In genomic region chr2:118755407-118755806, GRCm38 (mm10) we compare ENCODE assay signal across 25 mouse cellular contexts. TPM values are rescaled to one million over a fixed set of nuclear protein-coding genes. Genes with fewer than 3 reads are reported as not detected.
"Had no signal": no experiment of that assay in that cellular context is flagged by ENCODE, and none has a peak within 500 bp of the region (broad histone marks: within the 10 kb centered on the region; RNA-seq: fewer than 3 reads in every experiment).

No protein-coding gene starts in this region.

- DNase-seq: kidney, adult 18-20 months; kidney, adult 9 months; kidney, postnatal 14 days; layer of hippocampus, adult 9-11 months; left cerebral cortex, postnatal 4 days; lung, postnatal 14 days; midbrain, embryonic 14.5 days; right cerebral cortex, postnatal 14 days; right cerebral cortex, postnatal 4 days; thymus, adult 2 months; thymus, postnatal 14 days; thymus, postnatal 4 days had no signal

- H3K27me3 ChIP-seq: neural tube, embryonic 15.5 days had no signal

- H3K27ac ChIP-seq: left cerebral cortex, adult 2 months; limb, embryonic 12.5 days; limb, embryonic 15.5 days; liver, embryonic 12.5 days; midbrain, embryonic 10.5 days; neural tube, embryonic 12.5 days; neural tube, embryonic 15.5 days; stomach, postnatal 0 days had no signal

- H3K4me3 ChIP-seq: left cerebral cortex, adult 2 months; limb, embryonic 12.5 days; limb, embryonic 15.5 days; liver, embryonic 12.5 days; midbrain, embryonic 10.5 days; neural tube, embryonic 12.5 days; neural tube, embryonic 15.5 days had no signal

- ATAC-seq: liver, embryonic 12.5 days had no signal

- H3K36me3 ChIP-seq: limb, embryonic 12.5 days; limb, embryonic 15.5 days; neural tube, embryonic 12.5 days; neural tube, embryonic 15.5 days had no signal

- H3K9me3 ChIP-seq: limb, embryonic 12.5 days; limb, embryonic 15.5 days; liver, embryonic 12.5 days; midbrain, embryonic 10.5 days; neural tube, embryonic 12.5 days; neural tube, embryonic 15.5 days had no signal

RNA-seq across cellular contexts. Expression of gene Phgr1, which starts 17.2 kb away (rescaled TPM):
- total RNA-seq: layer of hippocampus, adult 18-20 months; layer of hippocampus, postnatal 25 days; left cerebral cortex, adult 2 months; left cerebral cortex, postnatal 14 days; left cerebral cortex, postnatal 4 days; megakaryocyte progenitor cell, adult 5-6 weeks had no signal
- polyA plus RNA-seq: kidney, embryonic 16.5 days; limb, embryonic 12.5 days; liver, embryonic 12.5 days; midbrain, embryonic 10.5 days; midbrain, embryonic 14.5 days; neural tube, embryonic 12.5 days; neural tube, embryonic 15.5 days had no signal

RNA-seq across cellular contexts. Expression of gene Disp2, which starts 24.1 kb away (rescaled TPM):
- total RNA-seq: megakaryocyte progenitor cell, adult 5-6 weeks had no signal
